Mouse (Mus musculus) olfactory bulb, adult 2 months (tissue): ENCODE measurements around the gene Nt5c3b. TPM values are rescaled to one million over a fixed set of nuclear protein-coding genes. Genes with fewer than 3 reads are reported as not detected.

Experiments used
- H3K27ac ChIP-seq: fragments of 200-500 bp; 2 replicates; pipeline ENCODE4 v1.5.1; 2012; ENCODE audit warnings: low read depth, low read length; ENCODE audit not compliant: insufficient read depth
- H3K4me1 ChIP-seq: fragments of 200-500 bp; 2 replicates; pipeline ENCODE4 v1.6.1; 2012; ENCODE audit warnings: low read length; ENCODE audit not compliant: control insufficient read depth, insufficient read depth
- H3K4me3 ChIP-seq: fragments of 200-500 bp; 2 replicates; pipeline ENCODE4 v1.5.1; 2012; ENCODE audit warnings: mild to moderate bottlenecking, low read depth, low read length, moderate library complexity; ENCODE audit not compliant: insufficient read depth
- CTCF ChIP-seq: fragments of 200-500 bp; IDR thresholded peaks from 2 replicates; pipeline ENCODE4 v1.5.1; 2012; ENCODE audit warnings: low read depth, mild to moderate bottlenecking, low read length, moderate library complexity; ENCODE audit not compliant: insufficient read depth
- POLR2A ChIP-seq: fragments of 200-500 bp; IDR thresholded peaks from 2 replicates; pipeline ENCODE4 v1.6.1; 2012; ENCODE audit warnings: mild to moderate bottlenecking, low read depth, low read length, moderate library complexity; ENCODE audit not compliant: insufficient read depth
- WGBS: fragments of 180-500 bp; shearing (Covaris S2); methylation state at CpG from one replicate; pipeline ENCODE4 v1.1.7; 2018; 5-methylcytosine and 5-hydroxymethylcytosine counted together
- polyA plus RNA-seq: library from polyadenylated mRNA; stranded (reverse); fragments of >200 nt; gene quantifications from 2 replicates; pipeline ENCODE4 v1.2.4, GENCODE M21; 2012; ENCODE audit warnings: low replicate concordance; ENCODE audit not compliant: missing spikeins, insufficient read depth, insufficient read length

Nt5c3b gene
- polyA plus RNA-seq, 1 experiment, result not detected

- no peak overlapping the region for H3K4me3 ChIP-seq
- no peak for TF ChIP-seq POLR2A
- TF ChIP-seq CTCF, result no peak
- H3K27ac ChIP-seq, result peak overlapping the region; percentile 17
Observed at GRCm38 (mm10) chr11:100391081-100391883, 50.3 kb downstream of the Nt5c3b start.

GRCm38 (mm10) chr11:100389931-100390445, 51.6 kb downstream of the Nt5c3b start:
- Histone ChIP-seq H3K4me3 (no peak overlapping the region), H3K27ac (peak overlapping the region; percentile 22), H3K4me1 (peaks cover 71% of the 10 kb centered on the region)
- WGBS, result 37% methylated on average over 8 of the region's 8 CpGs
- TF ChIP-seq CTCF (no peak), POLR2A (no peak)

More at GRCm38 (mm10) chr11:100391081-100391883, 50.3 kb downstream of the Nt5c3b start:
- WGBS, result 56% methylated on average over 9 of the region's 9 CpGs
- peaks cover 74% of the 10 kb centered on the region for H3K4me1 ChIP-seq

DNA sequence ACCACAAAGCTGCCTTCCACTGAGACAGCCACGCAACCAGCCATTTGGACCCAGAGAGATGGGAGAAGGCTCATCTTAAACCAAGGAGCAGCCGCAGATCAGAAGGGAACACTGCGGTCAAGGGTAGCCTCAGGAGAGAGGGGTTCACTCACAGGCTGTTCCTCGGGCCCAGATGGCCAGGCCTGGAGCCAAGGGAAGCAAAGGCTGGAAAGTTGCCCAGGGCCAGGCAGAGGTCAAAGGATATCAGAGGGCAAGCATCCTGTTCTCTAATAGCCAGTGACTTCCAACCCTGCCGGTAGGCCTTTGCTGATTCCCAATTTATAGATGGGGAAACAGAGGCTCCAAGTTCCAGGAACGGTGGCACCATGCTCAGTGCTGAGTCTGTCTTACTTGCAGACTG, 53.0 kb downstream of the Nt5c3b start:
- TF ChIP-seq CTCF, result no peak
- TF ChIP-seq POLR2A, result no peak
- WGBS, result 71% methylated on average over 6 of the region's 6 CpGs
- Histone ChIP-seq H3K4me1 (peaks cover 66% of the 10 kb centered on the region), H3K27ac (peak overlapping the region; percentile 95), H3K4me3 (no peak overlapping the region)

- Histone ChIP-seq H3K4me1 (peaks cover 70% of the 10 kb centered on the region), H3K4me3 (no peak overlapping the region), H3K27ac (peak overlapping the region; percentile 95)
- TF ChIP-seq POLR2A, result no peak
- TF ChIP-seq CTCF, result no peak
- 24% methylated on average over 14 of the region's 14 CpGs for WGBS
Observed at GRCm38 (mm10) chr11:100387589-100388375, 53.8 kb downstream of the Nt5c3b start.

DNA sequence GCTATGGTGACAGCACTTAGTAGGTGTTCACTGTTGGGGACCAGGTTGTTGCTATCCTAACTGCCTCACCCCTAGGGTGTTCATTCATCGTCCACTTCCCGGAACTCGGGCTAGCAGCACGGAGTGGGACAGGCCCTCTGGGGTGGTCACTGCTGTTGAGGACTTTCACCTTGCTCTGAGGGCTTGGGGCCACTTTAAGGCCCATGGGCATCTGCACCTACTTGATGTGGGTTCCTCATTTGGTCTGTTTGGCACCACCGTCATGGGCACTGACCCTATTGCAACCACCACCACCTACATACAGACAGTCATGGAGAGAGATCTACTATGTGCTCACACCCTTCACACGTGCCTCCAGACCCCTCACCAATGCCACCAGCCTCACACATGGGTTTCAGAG, 54.5 kb downstream of the Nt5c3b start:
- Histone ChIP-seq H3K4me1 (peaks cover 72% of the 10 kb centered on the region), H3K27ac (peak overlapping the region; percentile 74), H3K4me3 (no peak overlapping the region)
- TF ChIP-seq POLR2A (no peak), CTCF (no peak)
- WGBS, result 84% methylated on average over 6 of the region's 6 CpGs

- 64% methylated on average over 5 of the region's 5 CpGs for WGBS
Observed at GRCm38 (mm10) chr11:100386586-100386985, 55.0 kb downstream of the Nt5c3b start.

DNA sequence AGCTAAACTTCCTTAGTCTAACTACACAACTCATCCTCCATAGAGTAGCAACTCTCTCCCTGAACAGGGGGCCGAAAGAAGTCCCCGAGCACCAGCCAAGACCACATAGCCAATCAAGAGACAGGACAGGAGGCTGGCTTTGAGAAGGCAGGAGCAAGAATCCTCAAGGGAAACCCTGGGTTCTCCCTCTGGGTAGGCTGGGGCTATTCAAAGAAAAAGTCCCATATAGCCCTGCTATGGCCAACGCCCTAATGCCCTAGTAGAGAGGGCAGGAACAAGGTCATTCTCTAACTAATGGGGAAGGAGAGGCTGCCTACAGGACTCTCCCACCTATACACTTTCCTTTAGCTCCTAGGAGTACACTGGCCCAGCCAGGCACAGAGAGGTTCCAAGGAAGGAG, 56.6 kb downstream of the Nt5c3b start:
- Histone ChIP-seq H3K27ac (no peak overlapping the region), H3K4me3 (no peak overlapping the region), H3K4me1 (peaks cover 61% of the 10 kb centered on the region)
- 91% methylated on average over 3 of the region's 3 CpGs for WGBS
- TF ChIP-seq CTCF (no peak), POLR2A (no peak)

More at GRCm38 (mm10) chr11:100386586-100386985, 55.0 kb downstream of the Nt5c3b start:
- no peak for TF ChIP-seq CTCF
- no peak for TF ChIP-seq POLR2A
- H3K4me1 ChIP-seq, result peaks cover 72% of the 10 kb centered on the region
- H3K27ac ChIP-seq, result peak overlapping the region; percentile 74
- no peak overlapping the region for H3K4me3 ChIP-seq

GRCm38 (mm10) chr11:100382682-100383081, 58.9 kb downstream of the Nt5c3b start:
- WGBS, result 69% methylated on average over 6 of the region's 6 CpGs
- no peak for TF ChIP-seq POLR2A
- TF ChIP-seq CTCF, result no peak
- 0 out of 2 replicates have a peak overlapping the region, but pooled peaks have one; percentile 42 for H3K27ac ChIP-seq
- H3K4me3 ChIP-seq, result no peak overlapping the region
- H3K4me1 ChIP-seq, result peaks cover 40% of the 10 kb centered on the region
